Mouse (Mus musculus) erythroblast, embryonic 14.5 days (primary cell): ENCODE data around the gene Itgb1bp1.

ENCODE experiments used
- GATA1 ChIP-seq: IDR thresholded peaks from 2 replicates; pipeline ENCODE4 v1.6.1; 2012; ENCODE audit warnings: low read length, inconsistent platforms, mixed read lengths
- TAL1 ChIP-seq: IDR thresholded peaks from 3 replicates; pipeline ENCODE4 v1.6.1; 2012; ENCODE audit warnings: low read length, inconsistent platforms, mixed read lengths

- TF ChIP-seq GATA1 (no peak), TAL1 (no peak)
Observed at GRCm38 (mm10) chr12:21264241-21264640, 21.8 kb downstream of the Itgb1bp1 start.
